Mouse (Mus musculus) stomach, embryonic 15.5 days (tissue): ENCODE measurements around the gene Il10rb. TPM values are rescaled to one million over a fixed set of nuclear protein-coding genes. Genes with fewer than 3 reads are reported as not detected.
"Not testable (repeated sequence)": the region's sequence is repeated elsewhere in the genome, so short reads cannot be mapped to it uniquely, and the experiment has no call there.

Source experiments
- ATAC-seq: fragments of 200-750 bp; cut with Nextera tagmentation; 2 replicates; pipeline ENCODE4 v1.8.0; 2017; ENCODE audit warnings: low read depth, moderate number of reproducible peaks, moderate TSS enrichment; ENCODE audit not compliant: insufficient read depth, low FRiP score
- H3K27ac ChIP-seq: fragments of 300-500 bp; sonication (generic); 2 replicates; pipeline ENCODE4 v1.5.1; 2015; ENCODE audit warnings: mild to moderate bottlenecking, inconsistent platforms
- H3K27me3 ChIP-seq: fragments of 300-500 bp; sonication (generic); replicated peaks from 2 replicates; pipeline ENCODE4 v1.6.1; 2015; ENCODE audit warnings: inconsistent platforms
- H3K36me3 ChIP-seq: fragments of 300-500 bp; sonication (generic); 2 replicates; pipeline ENCODE4 v1.6.1; 2015; ENCODE audit warnings: inconsistent platforms
- H3K4me1 ChIP-seq: fragments of 300-500 bp; sonication (generic); 2 replicates; pipeline ENCODE4 v1.6.1; 2015; ENCODE audit warnings: inconsistent platforms
- H3K4me2 ChIP-seq: fragments of 300-500 bp; sonication (generic); 2 replicates; pipeline ENCODE4 v1.6.1; 2015; ENCODE audit warnings: mild to moderate bottlenecking, inconsistent platforms
- H3K4me3 ChIP-seq: fragments of 300-500 bp; sonication (generic); replicated peaks from 2 replicates; pipeline ENCODE4 v1.5.1; 2015; ENCODE audit warnings: inconsistent platforms
- H3K9ac ChIP-seq: fragments of 300-500 bp; sonication (generic); 2 replicates; pipeline ENCODE4 v1.6.1; 2015; ENCODE audit warnings: inconsistent platforms
- H3K9me3 ChIP-seq: fragments of 300-500 bp; sonication (generic); 2 replicates; pipeline ENCODE4 v1.6.1; 2016; ENCODE audit warnings: inconsistent platforms
- WGBS: fragments of 180-500 bp; shearing (Covaris S2); methylation state at CpG from one replicate; pipeline ENCODE4 v1.1.7; 2015; 5-methylcytosine and 5-hydroxymethylcytosine counted together
- polyA plus RNA-seq: library from polyadenylated mRNA; unstranded; fragments of >200 nt; fragmentation: Nextera tagmentation; extraction: Ambion mirVana; gene quantifications from 2 replicates; pipeline ENCODE4 v1.2.1, GENCODE M21; 2015

Gene Il10rb
- polyA plus RNA-seq, 1 experiment from 2014 or later: 45.5 TPM

- Histone ChIP-seq H3K27me3 (no peaks in the 10 kb centered on the region), H3K4me2 (no peak overlapping the region), H3K27ac (no peak overlapping the region), H3K36me3 (peaks cover 17% of the 10 kb centered on the region), H3K4me1 (no peaks in the 10 kb centered on the region), H3K4me3 (no peak overlapping the region), H3K9me3 (no peaks in the 10 kb centered on the region), H3K9ac (no peak overlapping the region)
- no peak for ATAC-seq
- 63% methylated on average over 5 of the region's 5 CpGs for WGBS
Measured at GRCm38 (mm10) chr16:91427461-91427860, 21.5 kb downstream of the Il10rb start.

GRCm38 (mm10) chr16:91428259-91428865 is 22.4 kb downstream of the Il10rb start:
- 72% methylated on average over 8 of the region's 8 CpGs for WGBS
- H3K4me3 ChIP-seq: no peak overlapping the region

GRCm38 (mm10) chr16:91432720-91433328 is 26.9 kb downstream of the Il10rb start:
- Histone ChIP-seq H3K4me1 (no peaks in the 10 kb centered on the region), H3K27ac (no peak overlapping the region), H3K4me3 (no peak overlapping the region), H3K9me3 (no peaks in the 10 kb centered on the region), H3K36me3 (no peaks in the 10 kb centered on the region), H3K9ac (no peak overlapping the region), H3K4me2 (no peak overlapping the region), H3K27me3 (no peaks in the 10 kb centered on the region)
- no peak for ATAC-seq
- 39% methylated on average over 5 of the region's 5 CpGs for WGBS

More at GRCm38 (mm10) chr16:91428259-91428865, 22.4 kb downstream of the Il10rb start:
- no peak for ATAC-seq
- no peak overlapping the region for H3K27ac ChIP-seq
- H3K4me1 ChIP-seq: no peaks in the 10 kb centered on the region
- no peak overlapping the region for H3K9ac ChIP-seq
- no peak overlapping the region for H3K4me2 ChIP-seq
- H3K9me3 ChIP-seq: no peaks in the 10 kb centered on the region
- H3K27me3 ChIP-seq: no peaks in the 10 kb centered on the region
- peaks cover 17% of the 10 kb centered on the region for H3K36me3 ChIP-seq

- Histone ChIP-seq H3K9me3 (no peaks in the 10 kb centered on the region), H3K27ac (no peak overlapping the region), H3K27me3 (no peaks in the 10 kb centered on the region), H3K4me2 (no peak overlapping the region), H3K4me3 (no peak overlapping the region), H3K4me1 (no peaks in the 10 kb centered on the region), H3K36me3 (no peaks in the 10 kb centered on the region), H3K9ac (no peak overlapping the region)
- WGBS: 42% methylated on average over 8 of the region's 8 CpGs
- 0 out of 2 replicates have a peak, but pooled peaks have one; percentile 22 for ATAC-seq
Measured at GRCm38 (mm10) chr16:91433329-91433933, 27.5 kb downstream of the Il10rb start.

- Histone ChIP-seq H3K4me1 (no peaks in the 10 kb centered on the region), H3K4me2 (no peak overlapping the region), H3K4me3 (no peak overlapping the region), H3K9ac (no peak overlapping the region), H3K9me3 (no peaks in the 10 kb centered on the region), H3K27ac (no peak overlapping the region), H3K27me3 (no peaks in the 10 kb centered on the region), H3K36me3 (no peaks in the 10 kb centered on the region)
- WGBS: 79% methylated on average over 3 of the region's 3 CpGs
- ATAC-seq: no peak
Measured at GRCm38 (mm10) chr16:91434119-91434518, 28.2 kb downstream of the Il10rb start.

GRCm38 (mm10) chr16:91438081-91438480 is 32.1 kb downstream of the Il10rb start:
- Histone ChIP-seq H3K4me2 (no peak overlapping the region), H3K36me3 (no peaks in the 10 kb centered on the region), H3K9ac (no peak overlapping the region), H3K27ac (no peak overlapping the region), H3K27me3 (no peaks in the 10 kb centered on the region), H3K4me3 (no peak overlapping the region), H3K4me1 (no peaks in the 10 kb centered on the region), H3K9me3 (no peaks in the 10 kb centered on the region)
- WGBS: 63% methylated on average over 3 of the region's 3 CpGs
- ATAC-seq: no peak

GRCm38 (mm10) chr16:91438599-91438998 is 32.6 kb downstream of the Il10rb start:
- not testable (repeated sequence) for H3K27ac ChIP-seq, ATAC-seq, H3K4me1 ChIP-seq, H3K36me3 ChIP-seq, H3K9me3 ChIP-seq, H3K27me3 ChIP-seq, H3K9ac ChIP-seq, H3K4me3 ChIP-seq, H3K4me2 ChIP-seq
- WGBS: 86% methylated on average over 1 of the region's 1 CpGs

GRCm38 (mm10) chr16:91441366-91441765 is 35.4 kb downstream of the Il10rb start:
- Histone ChIP-seq H3K4me1 (no peaks in the 10 kb centered on the region), H3K9me3 (no peaks in the 10 kb centered on the region), H3K36me3 (no peaks in the 10 kb centered on the region), H3K4me2 (no peak overlapping the region), H3K27ac (peak overlapping the region; percentile 28; the same call in 1 of the 2 replicates), H3K27me3 (no peaks in the 10 kb centered on the region), H3K4me3 (no peak overlapping the region), H3K9ac (no peak overlapping the region)
- 40% methylated on average over 7 of the region's 7 CpGs for WGBS
- peak; percentile 92 for ATAC-seq

- Histone ChIP-seq H3K27ac (0 out of 2 replicates have a peak overlapping the region, but pooled peaks have one; percentile 28), H3K36me3 (no peaks in the 10 kb centered on the region)
- 65% methylated on average over 7 of the region's 7 CpGs for WGBS
Measured at GRCm38 (mm10) chr16:91441811-91442240, 35.9 kb downstream of the Il10rb start.

GRCm38 (mm10) chr16:91442446-91442845 is 36.5 kb downstream of the Il10rb start:
- ATAC-seq: no peak
- Histone ChIP-seq H3K4me3 (no peak overlapping the region), H3K27me3 (no peaks in the 10 kb centered on the region)

More at GRCm38 (mm10) chr16:91441811-91442240, 35.9 kb downstream of the Il10rb start:
- Histone ChIP-seq H3K4me2 (no peak overlapping the region), H3K4me3 (no peak overlapping the region), H3K9ac (no peak overlapping the region), H3K4me1 (no peaks in the 10 kb centered on the region), H3K27me3 (no peaks in the 10 kb centered on the region), H3K9me3 (no peaks in the 10 kb centered on the region)
- ATAC-seq: peak; percentile 97

GRCm38 (mm10) chr16:91443211-91443611 is 37.2 kb downstream of the Il10rb start:
- H3K27ac ChIP-seq: no peak overlapping the region
- no peak overlapping the region for H3K9ac ChIP-seq
- H3K9me3 ChIP-seq: no peaks in the 10 kb centered on the region
- 73% methylated on average over 8 of the region's 8 CpGs for WGBS
- no peak overlapping the region for H3K4me2 ChIP-seq
- no peaks in the 10 kb centered on the region for H3K36me3 ChIP-seq
- no peak for ATAC-seq
- 0 out of 2 replicates have a peak, but pooled peaks cover 7% of the 10 kb centered on the region for H3K4me1 ChIP-seq
- H3K27me3 ChIP-seq: no peaks in the 10 kb centered on the region
- no peak overlapping the region for H3K4me3 ChIP-seq

More at GRCm38 (mm10) chr16:91442446-91442845, 36.5 kb downstream of the Il10rb start:
- 71% methylated on average over 4 of the region's 4 CpGs for WGBS
- H3K9ac ChIP-seq: no peak overlapping the region
- H3K36me3 ChIP-seq: no peaks in the 10 kb centered on the region
- H3K4me1 ChIP-seq: 0 out of 2 replicates have a peak, but pooled peaks cover 5% of the 10 kb centered on the region
- no peak overlapping the region for H3K4me2 ChIP-seq
- no peak overlapping the region for H3K27ac ChIP-seq
- H3K9me3 ChIP-seq: no peaks in the 10 kb centered on the region

GRCm38 (mm10) chr16:91444847-91445246 is 38.9 kb downstream of the Il10rb start:
- WGBS: 82% methylated on average over 4 of the region's 4 CpGs
- Histone ChIP-seq H3K4me1 (0 out of 2 replicates have a peak, but pooled peaks cover 7% of the 10 kb centered on the region), H3K9ac (no peak overlapping the region), H3K9me3 (no peaks in the 10 kb centered on the region), H3K4me2 (no peak overlapping the region), H3K36me3 (no peaks in the 10 kb centered on the region), H3K4me3 (no peak overlapping the region), H3K27ac (no peak overlapping the region), H3K27me3 (no peaks in the 10 kb centered on the region)
- ATAC-seq: no peak
